Mouse (Mus musculus): ENCODE data around the gene Ednra.

- TF ChIP-seq CTCF (IDR thresholded peaks at IDR 0.05; ENCODE audit: low read depth) (no peak), EP300 (IDR thresholded peaks at IDR 0.05; ENCODE audit: low read depth) (no peak)
Observed at GRCm38 (mm10) chr8:77755441-77755840, 31.2 kb upstream of the Ednra start.
